ENCODE assay signal across 21 mouse cellular contexts in the genomic region with DNA sequence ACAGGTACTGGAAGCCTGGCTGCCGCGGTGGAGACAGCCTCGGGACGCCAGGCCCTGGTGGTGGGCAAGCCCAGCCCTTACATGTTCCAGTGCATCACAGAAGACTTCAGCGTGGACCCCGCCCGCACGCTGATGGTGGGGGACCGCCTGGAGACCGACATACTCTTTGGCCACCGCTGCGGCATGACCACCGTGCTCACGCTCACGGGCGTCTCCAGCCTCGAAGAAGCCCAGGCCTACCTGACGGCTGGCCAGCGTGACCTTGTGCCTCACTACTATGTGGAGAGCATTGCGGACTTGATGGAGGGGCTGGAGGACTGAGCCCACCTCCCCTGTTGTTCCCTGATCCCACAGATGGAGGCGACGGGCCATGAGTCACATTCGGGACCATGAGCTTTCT. TPM values are rescaled to one million over a fixed set of nuclear protein-coding genes. Genes with fewer than 3 reads are reported as not detected.
DNase-seq lines count a peak whose midpoint lies in the region; ATAC-seq and TF ChIP-seq lines count a peak whose summit lies in the region.
"Had no signal": no experiment of that assay in that cellular context is flagged by ENCODE, and none has a peak within 500 bp of the region (broad histone marks: within the 10 kb centered on the region; RNA-seq: fewer than 3 reads in every experiment).

No protein-coding gene starts in this region.

- no peak for ATAC-seq in heart, embryonic 12.5 days (ENCODE audit: insufficient number of reproducible peaks, low FRiP score)
- no peak for ATAC-seq in liver, embryonic 12.5 days
- ATAC-seq in liver, postnatal 0 days = no peak
- ATAC-seq: forebrain, embryonic 16.5 days; inflammation-experienced regulatory T-cells, adult 6 months had no signal

- TF ChIP-seq EP300 in liver, postnatal 0 days (IDR thresholded peaks at IDR 0.05; ENCODE audit: low read depth) = no peak

- H3K27ac ChIP-seq in heart, embryonic 12.5 days (ENCODE audit: poor library complexity, severe bottlenecking) = no peak overlapping the region
- H3K27ac ChIP-seq in liver, embryonic 12.5 days = 0 out of 2 replicates have a peak overlapping the region, but pooled peaks have one; percentile 13
- H3K27ac ChIP-seq in liver, postnatal 0 days (ENCODE audit: low read depth) = no peak overlapping the region
- H3K27ac ChIP-seq: forebrain, embryonic 10.5 days; limb, embryonic 13.5 days; macrophage; midbrain, embryonic 10.5 days; stomach, embryonic 15.5 days had no signal

- intact Hi-C loops in heart, postnatal 14 days (cut with DNase I) = loop anchor here (5.0 kb wide), 1 partner anchor 154 kb away; no protein-coding TSS in a partner anchor

- H3K36me3 ChIP-seq in heart, embryonic 12.5 days = peaks cover 15% of the 10 kb centered on the region
- peaks cover 38% of the 10 kb centered on the region for H3K36me3 ChIP-seq in liver, embryonic 12.5 days
- H3K36me3 ChIP-seq in liver, postnatal 0 days (replicated peaks; ENCODE audit: insufficient read depth, low read length) = no peaks in the 10 kb centered on the region

- 90% methylated on average over 23 of the region's 23 CpGs for WGBS in heart, embryonic 12.5 days
- WGBS in liver, embryonic 12.5 days (ENCODE audit: insufficient replicate concordance) = 91% methylated on average over 23 of the region's 23 CpGs
- WGBS in liver, postnatal 0 days (ENCODE audit: insufficient replicate concordance) = 94% methylated on average over 23 of the region's 23 CpGs

- H3K9ac ChIP-seq in heart, embryonic 12.5 days = 0 out of 2 replicates have a peak overlapping the region, but pooled peaks have one; percentile 0
- no peak overlapping the region for H3K9ac ChIP-seq in liver, embryonic 12.5 days
- H3K9ac ChIP-seq in liver, postnatal 0 days (replicated peaks) = no peak overlapping the region
- H3K9ac ChIP-seq: liver, embryonic 15.5 days; stomach, embryonic 15.5 days had no signal

- no peaks in the 10 kb centered on the region for H3K27me3 ChIP-seq in heart, embryonic 12.5 days (replicated peaks)
- no peaks in the 10 kb centered on the region for H3K27me3 ChIP-seq in liver, embryonic 12.5 days (replicated peaks)
- H3K27me3 ChIP-seq in liver, postnatal 0 days (ENCODE audit: insufficient read depth, low read length) = peaks cover 2% of the 10 kb centered on the region; the same call in 1 of the 2 replicates
- H3K27me3 ChIP-seq: limb, embryonic 13.5 days; stomach, embryonic 15.5 days had no signal

- no peak overlapping the region for H3K4me3 ChIP-seq in heart, embryonic 12.5 days
- no peak overlapping the region for H3K4me3 ChIP-seq in liver, embryonic 12.5 days
- H3K4me3 ChIP-seq in liver, postnatal 0 days (ENCODE audit: low read depth, low read length) = no peak overlapping the region
- H3K4me3 ChIP-seq: forebrain, embryonic 10.5 days; limb, embryonic 13.5 days; liver, embryonic 15.5 days; midbrain, embryonic 10.5 days; stomach, embryonic 15.5 days had no signal

- H3K9me3 ChIP-seq in heart, embryonic 12.5 days (replicated peaks) = no peaks in the 10 kb centered on the region
- H3K9me3 ChIP-seq in liver, embryonic 12.5 days (replicated peaks) = no peaks in the 10 kb centered on the region
- no peaks in the 10 kb centered on the region for H3K9me3 ChIP-seq in liver, postnatal 0 days (ENCODE audit: low read length)
- H3K9me3 ChIP-seq: forebrain, embryonic 10.5 days; limb, embryonic 13.5 days; liver, embryonic 15.5 days; midbrain, embryonic 10.5 days; stomach, embryonic 15.5 days had no signal

- TF ChIP-seq CTCF in liver, postnatal 0 days (IDR thresholded peaks at IDR 0.05; ENCODE audit: low read depth) = no peak

- H3K4me2 ChIP-seq in heart, embryonic 12.5 days = no peak overlapping the region
- no peak overlapping the region for H3K4me2 ChIP-seq in liver, embryonic 12.5 days
- no peak overlapping the region for H3K4me2 ChIP-seq in liver, postnatal 0 days (ENCODE audit: low read depth, low read length)
- H3K4me2 ChIP-seq: limb, embryonic 13.5 days; liver, embryonic 15.5 days; stomach, embryonic 15.5 days had no signal

- H3K4me1 ChIP-seq in heart, embryonic 12.5 days (replicated peaks) = peaks cover 33% of the 10 kb centered on the region
- H3K4me1 ChIP-seq in liver, embryonic 12.5 days = peaks cover 84% of the 10 kb centered on the region
- H3K4me1 ChIP-seq in liver, postnatal 0 days (ENCODE audit: insufficient read depth) = peaks cover 34% of the 10 kb centered on the region

- DNase-seq in cerebellum, adult 11 months = peak; percentile 42
- DNase-seq in cerebellum, postnatal 36 days = no peak
- DNase-seq in heart, postnatal 14 days = no peak
- no peak for DNase-seq in liver, postnatal 0 days
- no peak for DNase-seq in neural tube, embryonic 10.5 days (ENCODE audit: extremely low spot score, low spot score)
- DNase-seq: adrenal gland, postnatal 25 days; kidney, adult 2 months; kidney, postnatal 14 days; thymus, postnatal 25 days had no signal

RNA-seq across cellular contexts. Expression of a gene that starts 4.4 kb away (rescaled TPM):
- polyA plus RNA-seq in heart, embryonic 12.5 days (2016; fragmentation: Nextera tagmentation; extraction: Ambion mirVana) = 33.4 and 34.2 TPM in 2 replicates
- total RNA-seq in heart, postnatal 14 days (2021) = 1 to 10 TPM; 1.6 to 1.9 TPM
- 17.1 and 17.4 TPM in 2 replicates for polyA plus RNA-seq in liver, embryonic 12.5 days (2016; fragmentation: Nextera tagmentation; extraction: Ambion mirVana)
- 1.9 and 2.1 TPM in 2 replicates for polyA plus RNA-seq in liver, postnatal 0 days (2015; fragmentation: Nextera tagmentation; extraction: Ambion mirVana)

RNA-seq across cellular contexts. Expression of a gene that starts 8.4 kb away (rescaled TPM):
- 667 and 690 TPM in 2 replicates for polyA plus RNA-seq in heart, embryonic 12.5 days (2016; fragmentation: Nextera tagmentation; extraction: Ambion mirVana)
- total RNA-seq in heart, postnatal 14 days (2021) = 100 to 1,000 TPM; 236 to 276 TPM
- 644 and 660 TPM in 2 replicates for polyA plus RNA-seq in liver, embryonic 12.5 days (2016; fragmentation: Nextera tagmentation; extraction: Ambion mirVana)
- 93.4 and 102 TPM in 2 replicates for polyA plus RNA-seq in liver, postnatal 0 days (2015; fragmentation: Nextera tagmentation; extraction: Ambion mirVana)

RNA-seq across cellular contexts. Expression of a gene that starts 16.6 kb away (rescaled TPM):
- 37.9 and 39.9 TPM in 2 replicates for polyA plus RNA-seq in heart, embryonic 12.5 days (2016; fragmentation: Nextera tagmentation; extraction: Ambion mirVana)
- 10 to 100 TPM; 13.6 to 14.3 TPM for total RNA-seq in heart, postnatal 14 days (2021)
- 47.9 and 51.6 TPM in 2 replicates for polyA plus RNA-seq in liver, embryonic 12.5 days (2016; fragmentation: Nextera tagmentation; extraction: Ambion mirVana)
- 20.3 and 21.5 TPM in 2 replicates for polyA plus RNA-seq in liver, postnatal 0 days (2015; fragmentation: Nextera tagmentation; extraction: Ambion mirVana)

RNA-seq across cellular contexts. Expression of a gene that starts 18.6 kb away (rescaled TPM):
- polyA plus RNA-seq in heart, embryonic 12.5 days (2016; fragmentation: Nextera tagmentation; extraction: Ambion mirVana) = 26.2 and 26.8 TPM in 2 replicates
- 1 to 10 TPM; 4.6 to 6.3 TPM for total RNA-seq in heart, postnatal 14 days (2021)
- polyA plus RNA-seq in liver, embryonic 12.5 days (2016; fragmentation: Nextera tagmentation; extraction: Ambion mirVana) = 34.3 and 39.3 TPM in 2 replicates
- polyA plus RNA-seq in liver, postnatal 0 days (2015; fragmentation: Nextera tagmentation; extraction: Ambion mirVana) = 7.4 and 8.2 TPM in 2 replicates

RNA-seq across cellular contexts. Expression of a gene that starts 18.7 kb away (rescaled TPM):
- polyA plus RNA-seq in heart, embryonic 12.5 days (2016; fragmentation: Nextera tagmentation; extraction: Ambion mirVana) = 0.15 and 0.47 TPM in 2 replicates
- not detected for total RNA-seq in heart, postnatal 14 days (2021)
- polyA plus RNA-seq in liver, embryonic 12.5 days (2016; fragmentation: Nextera tagmentation; extraction: Ambion mirVana) = 0.17 and 0.43 TPM in 2 replicates
- 0.07 TPM in 1 of 2 replicates, not detected in the other for polyA plus RNA-seq in liver, postnatal 0 days (2015; fragmentation: Nextera tagmentation; extraction: Ambion mirVana)
- total RNA-seq: adrenal gland, postnatal 25 days; gastrocnemius, postnatal 4 days had no signal
- polyA plus RNA-seq: brain, embryonic 14.5 days; inflammation-experienced regulatory T-cells, adult 6 months; kidney, adult 2 months; macrophage; midbrain, embryonic 10.5 days had no signal
